Mouse (Mus musculus) small intestine, adult 2 months (tissue): ENCODE measurements at regions not wholly inside any gene's neighbourhood (a gene's known extent, or its start where the extent isn't known, plus 50 kb on each side); places are given as distances from the start of the nearest gene placed in this dataset.

Experiments
- CTCF ChIP-seq: fragments of 200-500 bp; IDR thresholded peaks from 2 replicates; pipeline ENCODE4 v1.5.1; 2012; ENCODE audit warnings: low read depth, mild to moderate bottlenecking, control low read depth, inconsistent platforms, low read length, moderate library complexity, mixed read lengths; ENCODE audit not compliant: insufficient replicate concordance, insufficient read length; ENCODE audit errors: extremely low read depth
- POLR2A ChIP-seq: fragments of 200-500 bp; IDR thresholded peaks from 2 replicates; pipeline ENCODE4 v1.6.1; 2012; ENCODE audit warnings: low read depth, mild to moderate bottlenecking, control low read depth, inconsistent platforms, low read length, moderate library complexity

DNA sequence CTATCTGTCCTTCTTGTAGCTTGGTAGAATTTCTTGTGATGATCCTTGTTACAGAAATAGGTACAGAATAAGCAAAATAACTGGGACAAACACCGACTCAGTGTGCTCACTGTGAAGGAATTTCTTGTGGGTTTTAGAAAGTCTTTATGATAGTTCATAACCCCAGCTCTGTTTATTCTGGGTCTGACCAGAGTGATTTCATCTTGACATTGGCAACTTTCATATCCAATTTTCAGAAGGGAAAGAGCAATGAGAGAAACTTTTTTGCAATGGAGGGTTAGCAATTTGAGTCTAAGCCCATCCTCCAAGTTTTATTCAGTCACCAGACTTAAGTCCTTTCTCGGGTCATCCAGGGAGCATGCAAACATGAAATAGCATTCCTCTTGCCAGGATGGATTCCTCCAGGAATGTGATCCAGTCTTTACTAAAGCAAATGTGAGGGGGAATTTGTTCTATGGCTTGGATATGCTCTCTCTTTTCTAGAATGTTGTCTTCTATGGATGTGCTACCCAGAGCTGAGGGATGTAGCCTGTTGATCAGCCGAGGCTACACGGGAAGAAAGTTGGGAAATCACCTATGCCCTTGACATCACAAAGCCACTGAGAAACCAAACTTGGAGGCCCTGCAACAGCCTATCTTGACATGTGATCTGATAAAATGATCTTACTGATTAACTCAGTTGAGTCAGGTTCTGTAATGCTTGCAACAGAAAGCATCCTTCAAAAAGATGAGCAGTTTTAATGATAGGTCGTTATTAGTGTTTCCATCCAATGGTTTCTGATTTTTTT lies 163.2 kb upstream of the Olig3 start:
- TF ChIP-seq CTCF (no peak), POLR2A (no peak)
